Mouse (Mus musculus) naive thymus-derived CD4-positive, alpha-beta T cell, adult 2 months (primary cell): ENCODE measurements around the gene Tmem246.

Experiments
- DNase-seq: peaks from one replicate; pipeline ENCODE4 v3.0.0-alpha.2; 2011; ENCODE audit warnings: low read depth

Tmem246 gene

DNA sequence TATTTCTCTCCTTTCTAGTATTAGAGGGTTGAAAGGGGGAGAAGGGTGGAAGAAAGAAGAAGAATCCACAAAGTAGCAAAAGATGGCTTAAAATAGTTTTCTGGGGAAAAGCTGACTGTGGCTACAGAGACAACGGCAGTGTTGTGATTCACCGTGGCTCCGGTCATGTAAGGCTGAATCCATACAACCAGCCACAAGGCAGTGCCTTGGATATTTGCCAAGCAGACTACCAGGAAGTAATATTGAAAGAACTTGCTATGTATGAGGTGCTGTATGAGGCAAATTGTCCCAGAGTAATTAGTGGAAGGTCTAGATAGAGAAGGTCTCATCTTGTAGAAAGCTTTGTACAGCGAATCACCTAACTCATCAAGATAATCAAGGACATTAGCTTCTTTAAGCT, 25.5 kb downstream of the Tmem246 start:
- no peak for DNase-seq

DNA sequence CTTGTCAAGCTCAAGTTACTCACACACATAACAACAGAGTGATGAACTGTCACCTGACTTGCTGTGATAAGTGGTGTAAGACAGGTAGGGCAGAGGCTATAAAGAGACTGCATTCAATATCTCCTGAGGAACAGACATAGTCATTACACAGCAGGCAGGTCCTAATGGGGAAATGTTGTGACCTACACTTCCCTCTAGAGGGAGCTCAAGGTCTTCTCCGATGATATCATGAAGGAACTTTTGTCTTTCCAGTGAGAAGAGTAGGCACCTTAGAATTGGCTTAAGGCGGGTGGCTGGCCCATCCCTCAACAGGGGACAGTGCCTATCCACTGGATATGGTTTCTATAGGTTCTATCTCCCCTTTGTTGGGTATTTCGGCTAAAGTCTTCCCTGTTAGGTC, 30.1 kb downstream of the Tmem246 start:
- peak; percentile 77 for DNase-seq

DNA sequence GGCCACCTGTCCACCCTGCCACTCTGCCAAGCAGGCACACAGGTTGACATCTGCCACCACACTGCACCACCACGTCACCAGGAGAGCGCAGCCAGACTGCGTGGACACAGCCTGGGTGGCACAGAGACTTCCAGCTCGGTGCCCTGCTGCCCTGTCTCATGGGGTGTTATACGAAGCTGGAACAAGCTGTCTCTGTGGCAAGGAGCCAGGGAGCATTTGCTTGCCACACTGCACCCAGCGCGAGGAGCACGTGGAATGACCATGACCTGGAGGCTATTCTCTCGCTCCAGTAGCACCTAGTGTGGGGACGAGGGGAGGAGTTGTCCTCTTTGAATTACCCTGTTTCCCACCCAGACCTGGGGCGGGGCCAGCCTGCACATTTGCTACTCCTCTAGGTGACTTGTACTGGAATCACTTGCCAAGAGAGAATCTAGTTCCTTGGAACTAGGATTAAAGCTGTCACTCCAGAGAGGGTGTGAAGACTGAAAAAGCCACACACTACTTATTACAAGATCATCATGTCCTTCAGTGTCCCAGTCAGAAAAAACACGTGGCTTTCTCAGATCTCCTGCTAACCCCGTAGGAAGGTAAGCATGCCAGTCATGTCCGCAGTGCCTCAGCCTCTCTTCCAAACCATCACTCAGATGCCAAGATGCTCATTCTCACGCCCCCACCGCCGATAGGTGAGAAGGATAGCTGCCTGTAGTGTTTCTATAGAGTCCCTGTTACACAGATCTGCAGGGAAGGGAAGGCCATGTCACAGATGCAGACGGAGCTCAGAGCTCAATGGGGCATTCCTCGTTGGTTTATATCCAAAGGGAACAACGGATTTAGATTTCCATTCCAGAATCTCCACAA, 37.5 kb downstream of the Tmem246 start:
- DNase-seq: no peak

DNA sequence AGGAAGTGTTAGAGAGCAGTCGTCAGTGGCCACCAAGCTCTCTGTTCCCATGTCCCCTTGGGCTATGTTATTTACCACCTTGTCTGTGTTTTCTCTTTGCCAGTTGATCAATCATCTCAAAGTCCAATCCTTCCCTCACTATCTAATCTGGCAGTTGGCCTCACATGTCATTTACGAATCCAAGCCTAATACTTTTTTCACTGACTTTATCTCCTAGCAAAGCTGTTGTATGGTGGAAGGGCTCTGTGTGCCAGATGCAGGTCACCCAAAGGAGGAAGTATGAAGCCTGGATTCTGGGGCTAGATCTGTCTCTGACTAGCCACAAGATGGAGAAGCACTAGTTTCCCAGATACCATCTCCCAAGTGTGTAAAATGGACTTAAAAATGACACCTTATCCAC, 39.5 kb downstream of the Tmem246 start:
- no peak for DNase-seq

DNA sequence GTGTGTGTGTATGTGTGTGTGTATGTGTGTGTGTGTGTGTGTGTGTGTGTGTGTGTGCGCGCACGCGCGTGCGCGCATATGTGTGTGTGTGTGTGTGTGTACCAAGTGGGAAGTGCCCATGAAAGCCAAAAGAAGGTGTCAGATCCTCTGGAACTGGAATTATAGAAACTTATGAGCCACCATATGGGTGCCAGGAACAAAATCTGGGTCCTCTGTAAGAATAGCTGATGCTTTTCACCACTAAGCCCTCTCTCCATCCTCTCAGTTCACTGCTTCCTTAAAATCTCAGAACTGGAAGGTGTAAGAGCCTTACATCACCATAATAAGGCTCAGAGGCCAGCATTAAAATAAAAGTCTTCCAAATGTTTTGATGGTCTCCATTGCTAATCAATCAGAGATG, 40.3 kb downstream of the Tmem246 start:
- DNase-seq: no peak

DNA sequence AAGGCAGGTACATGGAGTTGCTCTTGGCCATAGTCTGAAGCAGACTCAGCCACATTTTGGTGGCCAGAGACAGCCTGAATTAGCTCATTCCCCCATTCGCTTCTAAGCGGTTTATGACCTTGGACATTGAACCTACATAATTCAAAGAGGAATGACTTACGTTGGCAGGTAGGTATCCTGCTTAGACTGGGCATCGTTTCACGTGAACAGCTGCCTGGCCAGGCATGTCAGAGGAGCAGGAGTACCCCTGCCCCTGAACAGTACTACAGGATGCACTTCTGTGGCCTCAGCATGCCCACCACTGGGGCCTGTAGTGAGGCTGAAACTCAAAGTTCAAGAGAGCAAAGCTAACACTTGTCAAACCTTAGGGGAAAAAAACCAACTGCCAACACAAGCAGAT, 44.3 kb downstream of the Tmem246 start:
- DNase-seq: no peak

DNA sequence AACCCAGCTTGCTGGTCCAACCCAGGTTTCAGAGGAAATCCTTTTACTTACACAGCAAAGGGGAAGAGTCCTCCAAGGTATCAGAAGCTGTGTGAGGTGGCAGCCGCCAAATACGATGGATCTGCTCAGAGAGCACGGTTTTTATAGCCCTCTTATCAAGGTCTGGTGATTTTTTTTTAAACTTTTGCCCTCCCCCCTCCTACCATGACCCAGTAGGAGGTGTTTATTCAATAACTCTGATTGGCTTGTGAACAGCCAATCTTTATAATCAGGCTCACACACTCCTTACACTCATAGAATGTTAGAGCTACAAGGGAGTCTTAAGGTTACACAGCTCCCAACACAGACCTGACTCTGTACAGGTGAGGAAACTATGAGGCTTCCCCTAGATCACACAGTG, 48.3 kb downstream of the Tmem246 start, which contains the start of gene Aldob:
Gene Aldob, minus strand, starts transcription at position 164 of the 400 bp plus-strand sequence.
- no peak for DNase-seq

DNA sequence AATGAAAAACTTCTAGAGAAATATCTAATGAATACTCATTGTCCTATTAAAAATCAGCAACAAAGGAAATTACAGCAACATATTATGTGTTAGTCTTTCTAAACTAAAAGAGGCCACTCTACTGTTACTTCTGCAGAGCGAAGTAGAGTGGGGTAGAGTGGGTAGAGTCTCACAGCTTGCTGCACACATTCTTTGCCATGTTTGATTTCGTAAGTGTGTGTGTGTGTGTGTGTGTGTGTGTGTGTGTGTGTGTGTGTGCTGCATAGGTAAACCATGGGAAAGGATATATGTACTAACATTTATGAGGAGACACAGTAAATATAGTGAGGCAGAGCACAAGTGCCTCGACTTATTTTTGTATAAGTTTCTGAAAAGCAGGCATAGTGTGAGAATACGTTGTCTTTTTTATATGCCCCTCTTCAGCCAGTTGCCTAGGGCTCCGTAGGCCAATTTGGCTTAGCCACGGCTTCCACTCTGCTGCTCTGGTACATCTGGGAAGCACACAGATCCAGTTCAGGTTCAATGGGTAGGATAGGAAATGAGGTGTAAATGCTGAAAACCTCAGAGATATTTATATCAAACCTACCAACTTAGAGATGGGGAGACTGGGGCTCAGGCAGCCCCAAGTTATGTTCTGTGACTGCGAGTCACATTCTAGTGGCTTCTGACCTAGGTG, 50.0 kb downstream of the Tmem246 start:
- no peak for DNase-seq

- no peak for DNase-seq
Measured at GRCm38 (mm10) chr4:49546873-49547543, 50.7 kb downstream of the Tmem246 start.

- no peak for DNase-seq
Measured at GRCm38 (mm10) chr4:49546026-49546425, 51.6 kb downstream of the Tmem246 start.

DNA sequence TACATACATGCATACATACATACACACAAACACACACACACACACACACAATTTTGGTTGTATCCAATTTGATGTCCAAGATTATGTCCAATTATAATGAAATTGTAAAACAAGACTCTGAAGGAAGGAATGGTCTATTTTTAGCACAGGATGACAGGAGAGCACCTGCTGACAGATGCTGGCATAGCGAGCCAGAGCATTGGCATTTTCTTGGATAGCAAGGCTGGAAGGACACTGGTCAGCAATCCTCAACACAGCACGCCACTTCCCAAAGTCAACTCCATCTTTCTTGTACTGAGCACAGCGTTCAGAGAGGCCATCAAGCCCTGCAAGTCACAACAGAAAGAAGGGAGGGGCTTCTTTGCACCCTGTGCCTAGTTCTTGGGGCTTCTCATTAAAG, 56.7 kb downstream of the Tmem246 start:
- DNase-seq: no peak

- DNase-seq: no peak
Measured at GRCm38 (mm10) chr4:49539665-49540064, 58.0 kb downstream of the Tmem246 start.

- no peak for DNase-seq
Measured at GRCm38 (mm10) chr4:49536671-49537070, 61.0 kb downstream of the Tmem246 start.

GRCm38 (mm10) chr4:49535675-49536294, 61.9 kb downstream of the Tmem246 start:
- DNase-seq: no peak

DNA sequence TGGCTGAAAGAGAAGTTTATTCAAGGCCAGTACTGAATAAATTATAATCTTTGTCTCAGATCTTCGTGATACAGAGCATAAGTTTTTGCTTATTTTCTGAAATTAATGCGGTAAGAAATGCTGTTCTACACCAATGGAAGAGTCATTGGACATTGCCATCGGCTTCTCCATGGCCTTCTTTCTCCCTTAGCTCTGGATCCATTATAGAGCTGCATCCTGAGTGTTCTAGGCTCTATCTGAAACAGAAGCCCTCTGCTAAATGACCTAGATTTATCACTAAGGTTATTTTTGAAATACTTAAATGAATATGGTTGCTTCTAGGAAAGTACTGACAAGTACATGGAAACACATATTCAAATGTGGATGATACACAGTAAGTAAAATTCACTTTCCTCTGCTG, 62.6 kb downstream of the Tmem246 start:
- DNase-seq: no peak
